Mouse (Mus musculus): ENCODE measurements around the gene Asic3.

- no peak for TF ChIP-seq NELFE (IDR thresholded peaks at IDR 0.05; ENCODE audit: low read depth, low read length)
- no peak for TF ChIP-seq CHD2 (IDR thresholded peaks at IDR 0.05; ENCODE audit: low read length)
- no peak for TF ChIP-seq MXI1 (IDR thresholded peaks at IDR 0.05; ENCODE audit: low read depth, low read length)
- TF ChIP-seq MEF2A (IDR thresholded peaks at IDR 0.05; ENCODE audit: borderline replicate concordance, low read depth, low read length) = no peak
- no peak for TF ChIP-seq TCF12 (IDR thresholded peaks at IDR 0.05; ENCODE audit: low read depth, low read length)
- no peak for TF ChIP-seq HCFC1 (IDR thresholded peaks at IDR 0.05; ENCODE audit: low read depth, low read length)
- TF ChIP-seq POLR2A (IDR thresholded peaks at IDR 0.05; ENCODE audit: low read depth, low read length) = no peak
- TF ChIP-seq KAT2A (IDR thresholded peaks at IDR 0.05; ENCODE audit: insufficient replicate concordance, low read length) = no peak
- no peak for TF ChIP-seq NRF1 (IDR thresholded peaks at IDR 0.05; ENCODE audit: low read depth, low read length)
- TF ChIP-seq ZMIZ1 (IDR thresholded peaks at IDR 0.05; ENCODE audit: low read depth, low read length) = no peak
- TF ChIP-seq GABPA (IDR thresholded peaks at IDR 0.05; ENCODE audit: insufficient replicate concordance, low read depth, low read length) = no peak
- no peak for TF ChIP-seq CTCF (conservative IDR thresholded peaks at IDR 0.05 in 1 of 2, IDR thresholded peaks at IDR 0.05 in 1 of 2; ENCODE audit: low read depth in 2 of 2, low read length in 2 of 2)
- TF ChIP-seq JUND (conservative IDR thresholded peaks at IDR 0.05; ENCODE audit: low read depth, low read length) = no peak
- TF ChIP-seq ZKSCAN1 (IDR thresholded peaks at IDR 0.05; ENCODE audit: borderline replicate concordance, low read depth, low read length) = no peak
Measured at GRCm38 (mm10) chr5:24409466-24409865, 3.7 kb upstream of the Asic3 start.

Data from CH12.LX (cell line).